Mouse (Mus musculus): ENCODE data around the gene Rbm41. TPM values are rescaled to one million over a fixed set of nuclear protein-coding genes. Genes with fewer than 3 reads are reported as not detected.

Gene Rbm41
- total and polyA plus RNA-seq, 3 experiments = 9.1 to 9.4 TPM; not detected in 1

DNA sequence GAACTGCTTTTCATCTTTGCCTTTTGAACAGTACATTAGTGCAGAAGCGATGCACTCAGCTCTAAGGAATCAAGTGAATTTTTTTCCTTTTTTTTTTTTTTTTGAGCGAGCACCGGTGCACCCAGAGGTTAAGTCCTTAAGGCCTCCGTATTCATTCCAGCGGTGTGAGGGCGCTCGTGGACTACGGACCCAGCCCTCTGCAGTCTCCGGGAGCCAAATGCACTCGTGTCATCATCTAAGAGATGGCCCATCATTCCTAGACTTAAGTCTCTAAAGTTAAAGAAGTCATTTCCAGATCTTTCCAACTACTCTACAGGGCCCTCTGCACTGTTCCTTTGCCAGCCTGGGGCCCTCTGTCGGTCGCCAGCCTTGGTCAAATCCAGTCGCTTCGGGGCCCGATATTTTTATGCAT, 128.1 kb downstream of the Rbm41 start:
- peaks cover 2% of the 10 kb centered on the region; the same call in 1 of the 2 replicates for H3K79me2 ChIP-seq (ENCODE audit: control insufficient read depth, insufficient read depth, low read length, poor library complexity)

DNA sequence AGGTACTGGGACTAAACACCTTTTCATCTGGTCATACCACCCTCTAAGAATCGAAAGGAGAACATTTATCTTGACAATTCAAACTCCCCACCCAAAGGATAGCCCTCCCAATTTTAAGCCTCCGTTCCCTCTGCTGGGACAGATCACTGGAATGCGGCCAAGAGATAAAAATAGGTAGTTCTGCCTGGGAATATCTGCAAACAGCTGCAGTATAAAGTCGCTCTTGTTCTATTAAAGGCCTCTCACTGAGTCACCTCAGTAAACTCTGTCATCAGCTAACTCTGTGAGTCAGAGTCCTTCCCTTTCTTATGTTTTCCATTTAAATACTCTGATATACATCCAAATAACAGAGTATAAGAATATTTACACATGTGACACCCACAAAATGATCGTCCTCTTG, 139.0 kb downstream of the Rbm41 start:
- Histone ChIP-seq H3K4me3 (ENCODE audit: control insufficient read depth in 1 of 2, insufficient read depth in 1 of 2, low read depth in 2 of 2, low read length in 2 of 2) (no peak overlapping the region), H3K27ac (ENCODE audit: control insufficient read depth, low read depth, low read length) (no peak overlapping the region), H3K4me1 (ENCODE audit: control insufficient read depth in 1 of 2, insufficient read depth in 2 of 2, low read length in 2 of 2) (peaks cover 0 to 4% of the 10 kb centered on the region in 2 experiments; a peak in 2 of 4 replicates), H3K79me2 (ENCODE audit: control insufficient read depth, insufficient read depth, low read length, poor library complexity) (no peaks in the 10 kb centered on the region), H3K9ac (ENCODE audit: control insufficient read depth, low read depth, low read length, poor library complexity, severe bottlenecking) (no peak overlapping the region), H3K9me3 (replicated peaks; ENCODE audit: insufficient read depth, low read length) (no peaks in the 10 kb centered on the region), H3K36me3 (ENCODE audit: control insufficient read depth in 1 of 2, insufficient read depth in 2 of 2, low read length in 2 of 2) (peaks cover 0 to 12% of the 10 kb centered on the region in 2 experiments; a peak in 2 of 4 replicates), H3K27me3 (ENCODE audit: control insufficient read depth in 1 of 2, insufficient read depth in 2 of 2, low read length in 2 of 2) (no peaks in the 10 kb centered on the region)
- no peak for TF ChIP-seq RAD21 (IDR thresholded peaks at IDR 0.05; ENCODE audit: low read depth, low read length)
- peak; percentile 43 for TF ChIP-seq ETS1 (IDR thresholded peaks at IDR 0.05; ENCODE audit: low read depth, low read length)
- peak; percentile 53; the same call in 1 of the 2 replicates for TF ChIP-seq MEF2A (IDR thresholded peaks at IDR 0.05; ENCODE audit: extremely low read depth, insufficient replicate concordance, low read depth, low read length, poor library complexity, severe bottlenecking)
- DNase-seq (ENCODE audit: low read depth, low spot score) = no peak

More for the DNA sequence above, 128.1 kb downstream of the Rbm41 start:
- peaks cover 0 to 4% of the 10 kb centered on the region in 2 experiments; a peak in 1 of 4 replicates for H3K4me1 ChIP-seq (ENCODE audit: control insufficient read depth in 1 of 2, insufficient read depth in 2 of 2, low read length in 2 of 2)
- TF ChIP-seq TCF12 (IDR thresholded peaks at IDR 0.05; ENCODE audit: low read depth, low read length) (no peak), ZNF384 (IDR thresholded peaks at IDR 0.05; ENCODE audit: low read depth, low read length) (peak; percentile 54; the same call in 1 of the 2 replicates), MAX (IDR thresholded peaks at IDR 0.05; ENCODE audit: low read length) (no peak), RAD21 (IDR thresholded peaks at IDR 0.05; ENCODE audit: low read depth, low read length) (no peak; the same call in none of the 2 replicates)
- H3K4me3 ChIP-seq (ENCODE audit: control insufficient read depth in 1 of 2, insufficient read depth in 1 of 2, low read depth in 2 of 2, low read length in 2 of 2) = peak overlapping the region; percentile 44 to 54
- peaks cover 0 to 10% of the 10 kb centered on the region in 2 experiments; a peak in 2 of 4 replicates for H3K36me3 ChIP-seq (ENCODE audit: control insufficient read depth in 1 of 2, insufficient read depth in 2 of 2, low read length in 2 of 2)
- H3K27me3 ChIP-seq (ENCODE audit: control insufficient read depth in 1 of 2, insufficient read depth in 2 of 2, low read length in 2 of 2) = peaks cover 10 to 19% of the 10 kb centered on the region in 2 experiments
- no peak overlapping the region for H3K27ac ChIP-seq (ENCODE audit: control insufficient read depth, low read depth, low read length)
- DNase-seq (ENCODE audit: low read depth, low spot score) = peak; percentile 43
- peak overlapping the region; percentile 51 for H3K9ac ChIP-seq (ENCODE audit: control insufficient read depth, low read depth, low read length, poor library complexity, severe bottlenecking)
- H3K9me3 ChIP-seq (replicated peaks; ENCODE audit: insufficient read depth, low read length) = no peaks in the 10 kb centered on the region

DNA sequence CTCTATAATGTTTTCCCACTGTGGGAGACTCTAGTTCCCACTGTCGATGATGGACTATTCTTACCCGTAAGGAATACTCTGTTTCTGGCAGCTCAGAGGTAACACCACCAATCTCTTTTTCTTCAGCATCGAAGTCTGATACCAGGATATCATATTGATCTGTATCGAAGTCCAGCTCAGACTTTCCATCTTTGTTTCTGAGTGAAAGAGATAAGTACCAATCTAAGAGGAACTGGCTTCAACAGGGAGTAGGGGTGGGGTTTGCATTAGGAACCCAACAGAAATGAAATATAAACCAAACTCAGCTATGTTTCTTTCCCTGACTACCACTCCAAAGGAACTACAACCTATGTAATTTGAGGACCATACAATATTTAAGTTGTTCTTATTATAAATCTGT, 143.6 kb downstream of the Rbm41 start:
- Histone ChIP-seq H3K36me3 (ENCODE audit: control insufficient read depth in 1 of 2, insufficient read depth in 2 of 2, low read length in 2 of 2) (peaks cover 0 to 13% of the 10 kb centered on the region in 2 experiments; a peak in 2 of 4 replicates), H3K4me1 (ENCODE audit: control insufficient read depth in 1 of 2, insufficient read depth in 2 of 2, low read length in 2 of 2) (peaks cover 0 to 4% of the 10 kb centered on the region in 2 experiments; a peak in 2 of 4 replicates), H3K9ac (ENCODE audit: control insufficient read depth, low read depth, low read length, poor library complexity, severe bottlenecking) (no peak overlapping the region), H3K79me2 (ENCODE audit: control insufficient read depth, insufficient read depth, low read length, poor library complexity) (no peaks in the 10 kb centered on the region), H3K9me3 (replicated peaks; ENCODE audit: insufficient read depth, low read length) (no peaks in the 10 kb centered on the region), H3K4me3 (ENCODE audit: control insufficient read depth in 1 of 2, insufficient read depth in 1 of 2, low read depth in 2 of 2, low read length in 2 of 2) (no peak overlapping the region), H3K27me3 (ENCODE audit: control insufficient read depth in 1 of 2, insufficient read depth in 2 of 2, low read length in 2 of 2) (no peaks in the 10 kb centered on the region), H3K27ac (ENCODE audit: control insufficient read depth, low read depth, low read length) (no peak overlapping the region)
- DNase-seq (ENCODE audit: low read depth, low spot score) = peak; percentile 37
- TF ChIP-seq MYC (IDR thresholded peaks at IDR 0.05; ENCODE audit: low read depth, low read length) (no peak), NRF1 (IDR thresholded peaks at IDR 0.05; ENCODE audit: insufficient read depth, low read depth, low read length, poor library complexity, severe bottlenecking) (no peak), TAL1 (IDR thresholded peaks at IDR 0.05; ENCODE audit: low read length) (no peak), CTCF (IDR thresholded peaks at IDR 0.05 in 2 of 3, conservative IDR thresholded peaks at IDR 0.05 in 1 of 3; ENCODE audit: control insufficient read depth in 1 of 3, insufficient read depth in 1 of 3, low read depth in 2 of 3, low read length in 3 of 3, poor library complexity in 1 of 3, severe bottlenecking in 1 of 3) (no peak), BHLHE40 (IDR thresholded peaks at IDR 0.05; ENCODE audit: borderline replicate concordance, low read depth, low read length) (no peak), GABPA (IDR thresholded peaks at IDR 0.05; ENCODE audit: low read depth, low read length) (no peak), USF1 (IDR thresholded peaks at IDR 0.05; ENCODE audit: low read depth, low read length) (no peak), KAT2A (conservative IDR thresholded peaks at IDR 0.05; ENCODE audit: low read depth, low read length) (no peak), RAD21 (IDR thresholded peaks at IDR 0.05; ENCODE audit: low read depth, low read length) (no peak), JUND (IDR thresholded peaks at IDR 0.05; ENCODE audit: low read depth, low read length) (no peak), POLR2AphosphoS2 (IDR thresholded peaks at IDR 0.05; ENCODE audit: low read length) (no peak), TCF12 (IDR thresholded peaks at IDR 0.05; ENCODE audit: low read depth, low read length) (peak; percentile 48), NELFE (IDR thresholded peaks at IDR 0.05; ENCODE audit: low read depth, low read length) (no peak), EP300 (IDR thresholded peaks at IDR 0.05; ENCODE audit: low read depth in 1 of 2, low read length in 2 of 2) (peak; percentile 65 to 66), SMC3 (IDR thresholded peaks at IDR 0.05; ENCODE audit: low read depth, low read length) (no peak), ZKSCAN1 (IDR thresholded peaks at IDR 0.05; ENCODE audit: low read depth, low read length) (no peak), HCFC1 (IDR thresholded peaks at IDR 0.05; ENCODE audit: low read depth, low read length) (no peak), E2F4 (IDR thresholded peaks at IDR 0.05; ENCODE audit: borderline replicate concordance, low read depth, low read length) (no peak), ELF1 (IDR thresholded peaks at IDR 0.05; ENCODE audit: low read depth, low read length) (no peak), MEF2A (IDR thresholded peaks at IDR 0.05; ENCODE audit: extremely low read depth, insufficient replicate concordance, low read depth, low read length, poor library complexity, severe bottlenecking) (no peak), USF2 (IDR thresholded peaks at IDR 0.05; ENCODE audit: borderline replicate concordance in 1 of 2, insufficient read depth in 1 of 2, low read depth in 1 of 2, low read length in 2 of 2) (no peak)

Data from MEL (cell line).